Mouse (Mus musculus) hindbrain, embryonic 10.5 days (tissue): ENCODE measurements around the gene Rerg. TPM values are rescaled to one million over a fixed set of nuclear protein-coding genes. Genes with fewer than 3 reads are reported as not detected.

Experiments used
- DNase-seq: peaks from one replicate; pipeline ENCODE4 v3.0.0-alpha.2; 2017; ENCODE audit warnings: low spot score
- H3K27ac ChIP-seq: fragments of 300-500 bp; sonication (generic); 2 replicates; pipeline ENCODE4 v1.5.1; 2016; ENCODE audit warnings: mild to moderate bottlenecking, moderate library complexity
- H3K27me3 ChIP-seq: fragments of 300-500 bp; sonication (generic); 2 replicates; pipeline ENCODE4 v1.6.1; 2016; ENCODE audit warnings: mild to moderate bottlenecking; ENCODE audit not compliant: poor library complexity, insufficient read depth, severe bottlenecking
- H3K36me3 ChIP-seq: fragments of 300-500 bp; sonication (generic); 2 replicates; pipeline ENCODE4 v1.6.1; 2016; ENCODE audit warnings: mild to moderate bottlenecking, moderate library complexity
- H3K4me1 ChIP-seq: fragments of 300-500 bp; sonication (generic); replicated peaks from 2 replicates; pipeline ENCODE4 v1.6.1; 2016; ENCODE audit warnings: mild to moderate bottlenecking
- H3K4me3 ChIP-seq: fragments of 300-500 bp; sonication (generic); 2 replicates; pipeline ENCODE4 v1.5.1; 2016; ENCODE audit warnings: mild to moderate bottlenecking, moderate library complexity
- H3K9me3 ChIP-seq: fragments of 300-500 bp; sonication (generic); 2 replicates; pipeline ENCODE4 v1.6.1; 2016; ENCODE audit warnings: mild to moderate bottlenecking, moderate library complexity
- WGBS: fragments of 180-500 bp; shearing (Covaris S2); methylation state at CpG from one replicate; pipeline ENCODE4 v1.1.7; 2016; 5-methylcytosine and 5-hydroxymethylcytosine counted together
- polyA plus RNA-seq: library from polyadenylated mRNA; unstranded; fragments of >200 nt; fragmentation: Nextera tagmentation; extraction: Ambion mirVana; gene quantifications from 2 replicates; pipeline ENCODE4 v1.2.1, GENCODE M21; 2016

Gene Rerg
- polyA plus RNA-seq, 1 experiment from 2014 or later: 1.5 TPM

- H3K27ac ChIP-seq: no peak overlapping the region
- H3K9me3 ChIP-seq: no peaks in the 10 kb centered on the region
- H3K27me3 ChIP-seq: no peaks in the 10 kb centered on the region
- H3K36me3 ChIP-seq: no peaks in the 10 kb centered on the region
- no peaks in the 10 kb centered on the region for H3K4me1 ChIP-seq
- H3K4me3 ChIP-seq: no peak overlapping the region
- no peak for DNase-seq
- 96% methylated on average over 13 of the region's 13 CpGs for WGBS
Measured at GRCm38 (mm10) chr6:137076731-137077130, 93.6 kb downstream of the Rerg start.

GRCm38 (mm10) chr6:137076225-137076624, 94.1 kb downstream of the Rerg start:
- Histone ChIP-seq H3K27me3 (no peaks in the 10 kb centered on the region), H3K27ac (no peak overlapping the region), H3K36me3 (no peaks in the 10 kb centered on the region), H3K9me3 (no peaks in the 10 kb centered on the region), H3K4me1 (no peaks in the 10 kb centered on the region), H3K4me3 (no peak overlapping the region)
- DNase-seq: no peak
- 94% methylated on average over 6 of the region's 6 CpGs for WGBS

GRCm38 (mm10) chr6:137072256-137072655, 98.0 kb downstream of the Rerg start:
- Histone ChIP-seq H3K27ac (no peak overlapping the region), H3K4me1 (0 out of 2 replicates have a peak, but pooled peaks cover 3% of the 10 kb centered on the region), H3K9me3 (no peaks in the 10 kb centered on the region), H3K36me3 (no peaks in the 10 kb centered on the region), H3K4me3 (no peak overlapping the region), H3K27me3 (no peaks in the 10 kb centered on the region)
- no peak for DNase-seq
- WGBS: 60% methylated on average over 8 of the region's 8 CpGs

- WGBS: 89% methylated on average over 9 of the region's 9 CpGs
- H3K36me3 ChIP-seq: no peaks in the 10 kb centered on the region
- no peak for DNase-seq
Measured at GRCm38 (mm10) chr6:137071466-137071865, 98.8 kb downstream of the Rerg start.

GRCm38 (mm10) chr6:137065506-137065905, 104.8 kb downstream of the Rerg start:
- H3K27ac ChIP-seq: no peak overlapping the region
- 89% methylated on average over 7 of the region's 7 CpGs for WGBS
- no peak for DNase-seq
- H3K36me3 ChIP-seq: no peaks in the 10 kb centered on the region
- no peak overlapping the region for H3K4me3 ChIP-seq
- no peaks in the 10 kb centered on the region for H3K9me3 ChIP-seq
- peaks cover 15% of the 10 kb centered on the region for H3K4me1 ChIP-seq
- no peaks in the 10 kb centered on the region for H3K27me3 ChIP-seq

More at GRCm38 (mm10) chr6:137071466-137071865, 98.8 kb downstream of the Rerg start:
- H3K27me3 ChIP-seq: no peaks in the 10 kb centered on the region
- H3K4me1 ChIP-seq: 0 out of 2 replicates have a peak, but pooled peaks cover 3% of the 10 kb centered on the region
- H3K27ac ChIP-seq: no peak overlapping the region
- no peak overlapping the region for H3K4me3 ChIP-seq
- H3K9me3 ChIP-seq: no peaks in the 10 kb centered on the region

- Histone ChIP-seq H3K27me3 (no peaks in the 10 kb centered on the region), H3K4me1 (peaks cover 18% of the 10 kb centered on the region), H3K9me3 (no peaks in the 10 kb centered on the region), H3K27ac (no peak overlapping the region), H3K36me3 (no peaks in the 10 kb centered on the region), H3K4me3 (no peak overlapping the region)
- no peak for DNase-seq
- 92% methylated on average over 14 of the region's 14 CpGs for WGBS
Measured at GRCm38 (mm10) chr6:137064786-137065185, 105.5 kb downstream of the Rerg start.

- Histone ChIP-seq H3K4me3 (no peak overlapping the region), H3K9me3 (no peaks in the 10 kb centered on the region), H3K36me3 (no peaks in the 10 kb centered on the region), H3K27ac (no peak overlapping the region), H3K4me1 (peaks cover 18% of the 10 kb centered on the region), H3K27me3 (no peaks in the 10 kb centered on the region)
- 80% methylated on average over 10 of the region's 10 CpGs for WGBS
- DNase-seq: no peak
Measured at GRCm38 (mm10) chr6:137063239-137063940, 106.9 kb downstream of the Rerg start.

- Histone ChIP-seq H3K27me3 (no peaks in the 10 kb centered on the region), H3K9me3 (no peaks in the 10 kb centered on the region), H3K4me3 (no peak overlapping the region), H3K36me3 (no peaks in the 10 kb centered on the region), H3K4me1 (peaks cover 18% of the 10 kb centered on the region), H3K27ac (0 out of 2 replicates have a peak overlapping the region, but pooled peaks have one; percentile 1)
- DNase-seq: no peak
- 87% methylated on average over 18 of the region's 18 CpGs for WGBS
Measured at GRCm38 (mm10) chr6:137061880-137062531, 108.3 kb downstream of the Rerg start.

- Histone ChIP-seq H3K4me1 (peaks cover 18% of the 10 kb centered on the region), H3K4me3 (no peak overlapping the region), H3K27ac (peak overlapping the region; percentile 45; the same call in 1 of the 2 replicates), H3K9me3 (no peaks in the 10 kb centered on the region), H3K36me3 (no peaks in the 10 kb centered on the region), H3K27me3 (no peaks in the 10 kb centered on the region)
- WGBS: 64% methylated on average over 5 of the region's 5 CpGs
- DNase-seq: peak; percentile 18
Measured at GRCm38 (mm10) chr6:137060595-137060994, 109.7 kb downstream of the Rerg start.

GRCm38 (mm10) chr6:137058257-137058656, 112.0 kb downstream of the Rerg start:
- Histone ChIP-seq H3K4me1 (peaks cover 13% of the 10 kb centered on the region), H3K27ac (no peak overlapping the region), H3K36me3 (no peaks in the 10 kb centered on the region), H3K27me3 (no peaks in the 10 kb centered on the region), H3K9me3 (no peaks in the 10 kb centered on the region), H3K4me3 (no peak overlapping the region)
- DNase-seq: no peak
- WGBS: 91% methylated on average over 2 of the region's 2 CpGs

- H3K4me1 ChIP-seq: no peaks in the 10 kb centered on the region
- DNase-seq: no peak
- no peak overlapping the region for H3K27ac ChIP-seq
- peaks cover 10% of the 10 kb centered on the region; the same call in 1 of the 2 replicates for H3K9me3 ChIP-seq
- no peaks in the 10 kb centered on the region for H3K36me3 ChIP-seq
- no peak overlapping the region for H3K4me3 ChIP-seq
- WGBS: 84% methylated on average over 2 of the region's 2 CpGs
- H3K27me3 ChIP-seq: no peaks in the 10 kb centered on the region
Measured at GRCm38 (mm10) chr6:137054073-137054472, 116.2 kb downstream of the Rerg start.

GRCm38 (mm10) chr6:137053464-137053863, 116.8 kb downstream of the Rerg start:
- DNase-seq: peak; percentile 21
- Histone ChIP-seq H3K4me1 (no peaks in the 10 kb centered on the region), H3K9me3 (peaks cover 10% of the 10 kb centered on the region; the same call in 1 of the 2 replicates), H3K36me3 (no peaks in the 10 kb centered on the region), H3K27me3 (no peaks in the 10 kb centered on the region), H3K4me3 (no peak overlapping the region), H3K27ac (no peak overlapping the region)
- 75% methylated on average over 5 of the region's 5 CpGs for WGBS

GRCm38 (mm10) chr6:137053006-137053405, 117.3 kb downstream of the Rerg start:
- no peaks in the 10 kb centered on the region for H3K4me1 ChIP-seq
- H3K27ac ChIP-seq: no peak overlapping the region
- H3K9me3 ChIP-seq: peaks cover 10% of the 10 kb centered on the region; the same call in 1 of the 2 replicates
- no peaks in the 10 kb centered on the region for H3K27me3 ChIP-seq
- DNase-seq: no peak
- no peak overlapping the region for H3K4me3 ChIP-seq
- no peaks in the 10 kb centered on the region for H3K36me3 ChIP-seq
- 94% methylated on average over 9 of the region's 9 CpGs for WGBS
